Mouse (Mus musculus): ENCODE results near the gene Pltp. TPM values are rescaled to one million over a fixed set of nuclear protein-coding genes. Genes with fewer than 3 reads are reported as not detected.
A peak's percentile ranks its signal among the peaks of the same experiment; 100 is the strongest.
"Not testable (repeated sequence)": the region's sequence is repeated elsewhere in the genome, so short reads cannot be mapped to it uniquely, and the experiment has no call there.

Pltp gene
- total and polyA plus RNA-seq, 3 experiments: 5.2 to 17.1 TPM; not detected in 1

- TF ChIP-seq USF2 (IDR thresholded peaks at IDR 0.05; ENCODE audit: borderline replicate concordance in 1 of 2, insufficient read depth in 1 of 2, low read depth in 1 of 2, low read length in 2 of 2) (no peak), NELFE (IDR thresholded peaks at IDR 0.05; ENCODE audit: low read depth, low read length) (peak; percentile 66), RAD21 (IDR thresholded peaks at IDR 0.05; ENCODE audit: low read depth, low read length) (no peak; the same call in none of the 2 replicates), UBTF (IDR thresholded peaks at IDR 0.05; ENCODE audit: borderline replicate concordance, insufficient read depth, low read depth, low read length) (no peak), ELF1 (IDR thresholded peaks at IDR 0.05; ENCODE audit: low read depth, low read length) (peak; percentile 85), ZNF384 (IDR thresholded peaks at IDR 0.05; ENCODE audit: low read depth, low read length) (no peak), MAX (IDR thresholded peaks at IDR 0.05; ENCODE audit: low read length) (no peak; the same call in 1 of the 2 replicates), KAT2A (conservative IDR thresholded peaks at IDR 0.05; ENCODE audit: low read depth, low read length) (no peak; the same call in 1 of the 2 replicates)
Observed at GRCm38 (mm10) chr2:164878509-164879227, 21.2 kb upstream of the Pltp start (continued).

GRCm38 (mm10) chr2:164877376-164878215 lies 20.1 kb upstream of the Pltp start:
- Histone ChIP-seq H3K4me1 (ENCODE audit: control insufficient read depth in 1 of 2, insufficient read depth in 2 of 2, low read length in 2 of 2) (peaks cover 7 to 30% of the 10 kb centered on the region in 2 experiments), H3K9ac (ENCODE audit: control insufficient read depth, low read depth, low read length, poor library complexity, severe bottlenecking) (peak overlapping the region; percentile 99), H3K79me2 (ENCODE audit: control insufficient read depth, insufficient read depth, low read length, poor library complexity) (peaks cover 25% of the 10 kb centered on the region), H3K36me3 (ENCODE audit: control insufficient read depth in 1 of 2, insufficient read depth in 2 of 2, low read length in 2 of 2) (peaks cover 0 to 18% of the 10 kb centered on the region in 2 experiments; a peak in 2 of 4 replicates)
- H3K27me3 ChIP-seq (ENCODE audit: control insufficient read depth in 1 of 2, insufficient read depth in 2 of 2, low read length in 2 of 2); H3K27ac ChIP-seq (ENCODE audit: control insufficient read depth, low read depth, low read length); H3K4me3 ChIP-seq (ENCODE audit: control insufficient read depth in 1 of 2, insufficient read depth in 1 of 2, low read depth in 2 of 2, low read length in 2 of 2); DNase-seq (ENCODE audit: low read depth, low spot score); H3K9me3 ChIP-seq (replicated peaks; ENCODE audit: insufficient read depth, low read length): not testable (repeated sequence)
- 0 out of 2 replicates have a peak, but pooled peaks have one; percentile 6 for TF ChIP-seq ZNF384 (IDR thresholded peaks at IDR 0.05; ENCODE audit: low read depth, low read length)

- not testable (repeated sequence) for H3K27ac ChIP-seq (ENCODE audit: control insufficient read depth, low read depth, low read length); DNase-seq (ENCODE audit: low read depth, low spot score); H3K27me3 ChIP-seq (ENCODE audit: control insufficient read depth in 1 of 2, insufficient read depth in 2 of 2, low read length in 2 of 2); H3K9ac ChIP-seq (ENCODE audit: control insufficient read depth, low read depth, low read length, poor library complexity, severe bottlenecking); H3K9me3 ChIP-seq (replicated peaks; ENCODE audit: insufficient read depth, low read length); H3K4me3 ChIP-seq (ENCODE audit: control insufficient read depth in 1 of 2, insufficient read depth in 1 of 2, low read depth in 2 of 2, low read length in 2 of 2)
- Histone ChIP-seq H3K4me1 (ENCODE audit: control insufficient read depth in 1 of 2, insufficient read depth in 2 of 2, low read length in 2 of 2) (peaks cover 10 to 27% of the 10 kb centered on the region in 2 experiments), H3K79me2 (ENCODE audit: control insufficient read depth, insufficient read depth, low read length, poor library complexity) (peaks cover 17% of the 10 kb centered on the region), H3K36me3 (ENCODE audit: control insufficient read depth in 1 of 2, insufficient read depth in 2 of 2, low read length in 2 of 2) (peaks cover 0 to 16% of the 10 kb centered on the region in 2 experiments; a peak in 2 of 4 replicates)
Observed at GRCm38 (mm10) chr2:164875648-164876047, 18.1 kb upstream of the Pltp start.
